Comparison of ENCODE assay signal across 14 mouse cellular contexts in the genomic region with DNA sequence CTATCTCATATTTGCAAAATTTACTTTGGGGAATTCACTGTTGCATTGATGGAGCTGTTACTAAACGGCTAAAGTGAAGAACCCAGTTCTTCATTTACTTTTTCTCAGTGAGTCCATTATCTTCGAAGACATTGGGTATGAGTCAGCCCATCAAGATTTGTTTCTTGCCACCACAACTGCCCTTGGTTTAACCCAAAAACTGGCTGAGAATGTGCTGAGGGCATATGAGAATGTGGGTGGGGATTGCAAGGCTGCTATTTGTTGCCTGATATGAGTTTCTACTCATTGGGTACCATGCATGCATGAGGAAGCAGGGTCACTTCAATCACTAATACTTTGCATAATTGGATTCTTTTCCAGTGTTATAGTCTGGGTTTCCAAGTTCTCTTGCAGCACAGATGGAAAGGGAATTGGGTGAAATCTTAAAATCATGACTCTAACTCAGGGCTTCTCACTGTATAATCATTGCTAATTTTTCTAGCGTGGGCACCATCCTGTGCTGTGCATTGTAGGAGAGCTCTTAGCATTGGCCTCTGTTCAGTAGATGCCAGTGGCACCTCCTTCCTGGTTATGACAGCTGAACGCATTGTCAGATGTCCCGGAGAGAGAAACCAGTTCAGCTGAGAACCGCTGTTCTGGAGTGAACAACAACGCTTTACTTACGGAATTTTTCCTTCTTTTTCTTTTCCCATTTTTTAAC. TPM values are rescaled to one million over a fixed set of nuclear protein-coding genes. Genes with fewer than 3 reads are reported as not detected.
"Had no signal": no experiment of that assay in that cellular context is flagged by ENCODE, and none has a peak within 500 bp of the region (broad histone marks: within the 10 kb centered on the region; RNA-seq: fewer than 3 reads in every experiment).

No protein-coding gene starts in this region.

- H3K4me3 ChIP-seq: kidney, embryonic 15.5 days; limb, embryonic 12.5 days; midbrain, embryonic 10.5 days; neural tube, embryonic 12.5 days had no signal

- ATAC-seq: intestine, embryonic 16.5 days had no signal

- H3K4me2 ChIP-seq: kidney, embryonic 15.5 days; limb, embryonic 12.5 days; lung, embryonic 14.5 days; neural tube, embryonic 12.5 days had no signal

- DNase-seq: kidney, adult 2 months; kidney, postnatal 14 days; lung, embryonic 14.5 days; lung, postnatal 10 days; lung, postnatal 4 days; midbrain, embryonic 14.5 days; thymus, adult 2 months; thymus, postnatal 25 days had no signal

- H3K27ac ChIP-seq: kidney, embryonic 15.5 days; limb, embryonic 12.5 days; liver, embryonic 14.5 days; midbrain, embryonic 10.5 days; neural tube, embryonic 12.5 days had no signal

- H3K9me3 ChIP-seq: kidney, embryonic 15.5 days; limb, embryonic 12.5 days; midbrain, embryonic 10.5 days; neural tube, embryonic 12.5 days had no signal

- H3K27me3 ChIP-seq: limb, embryonic 12.5 days had no signal

- H3K36me3 ChIP-seq: kidney, embryonic 15.5 days; limb, embryonic 12.5 days; midbrain, embryonic 10.5 days; neural tube, embryonic 12.5 days had no signal

- H3K9ac ChIP-seq: kidney, embryonic 15.5 days; limb, embryonic 12.5 days; liver, embryonic 14.5 days; lung, embryonic 14.5 days; neural tube, embryonic 12.5 days had no signal

RNA-seq across cellular contexts. Expression of a gene that starts 1.7 kb away (rescaled TPM):
- polyA plus RNA-seq: midbrain, embryonic 10.5 days had no signal
